Mouse (Mus musculus) adrenal gland, postnatal 25 days (tissue): ENCODE data around the gene Zfp329. TPM values are rescaled to one million over a fixed set of nuclear protein-coding genes. Genes with fewer than 3 reads are reported as not detected.
"Not testable (repeated sequence)": the region's sequence is repeated elsewhere in the genome, so short reads cannot be mapped to it uniquely, and the experiment has no call there.

Source experiments
- DNase-seq: peaks from one replicate; pipeline ENCODE4 v3.0.0; 2021; ENCODE audit warnings: mixed read lengths
- long read RNA-seq: library from polyadenylated mRNA; stranded (forward); transcript quantifications from one replicate; pipeline ENCODE4 v2.0.0, GENCODE M21; 2021
- total RNA-seq: library from RNA; stranded (reverse); gene quantifications from 2 replicates; pipeline ENCODE4 v1.2.3, GENCODE M21; 2021

Zfp329 gene
- 15.1 and 15.2 TPM in 2 replicates for total RNA-seq
- long read RNA-seq, full-length matches to known transcripts, result 1 of 3 reads
- long read RNA-seq, partial matches to known transcripts, result 1 of 3 reads
- long read RNA-seq, other reads (novel, unspliced or antisense), result 1 of 3 reads

DNA sequence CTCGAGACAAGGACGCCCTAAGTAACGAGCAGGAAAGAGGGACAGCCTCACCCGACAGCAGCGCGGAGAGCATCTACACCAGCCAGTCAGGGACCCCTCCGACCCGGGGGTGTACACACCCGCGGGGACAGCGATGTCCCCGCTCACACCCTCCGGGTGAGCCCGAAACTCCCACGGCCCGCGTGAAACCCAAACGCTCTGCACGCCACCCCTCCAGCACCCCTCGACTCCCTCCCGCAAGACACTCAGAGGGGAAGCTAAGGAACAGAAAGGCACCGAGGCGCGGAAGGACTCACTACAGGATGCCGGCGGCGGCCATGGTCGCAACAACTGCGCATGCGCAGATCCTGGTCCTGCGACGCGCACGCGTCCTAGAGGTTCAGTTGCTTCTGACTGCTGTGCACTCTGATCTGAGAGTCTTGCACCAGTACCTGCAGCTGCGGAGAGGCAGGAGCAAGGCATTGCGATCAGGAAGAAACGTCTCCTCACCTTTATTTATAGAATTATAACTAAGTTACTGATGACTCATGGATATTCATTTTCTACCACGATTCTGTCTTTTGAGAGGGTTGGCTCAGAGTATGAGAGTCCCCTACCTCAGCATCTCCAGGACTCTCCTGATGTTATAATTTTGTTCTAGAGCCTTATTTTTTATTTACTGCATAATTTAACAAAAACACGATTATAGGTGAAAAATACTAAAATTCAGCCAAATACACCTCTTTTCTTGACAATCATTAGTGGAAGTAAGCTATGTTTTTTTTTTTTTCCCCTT is at the start of gene Zfp329:
TSS of gene Zfp329 (minus strand) at position 338 of the 775 bp plus-strand sequence.
- peak; percentile 91 for DNase-seq

DNA sequence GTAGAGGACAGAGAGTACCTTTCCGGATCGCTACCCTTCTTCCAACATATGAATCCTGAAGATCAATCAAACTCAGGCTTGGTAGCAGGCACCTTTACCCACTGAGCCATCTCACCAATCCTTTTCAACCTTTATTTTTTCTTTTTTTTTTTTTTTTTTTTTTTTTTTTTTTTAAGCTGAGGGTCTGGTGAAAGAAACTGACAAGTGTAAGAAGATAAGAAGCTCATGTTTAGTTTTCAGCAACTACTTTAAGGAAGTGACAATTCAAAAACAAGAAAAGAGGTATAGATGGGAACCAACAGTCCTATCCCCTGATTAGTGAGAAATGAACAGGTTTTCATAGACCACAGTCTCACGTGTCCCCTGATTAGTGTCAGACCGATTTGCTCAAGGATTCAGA is 17.1 kb upstream of the Zfp329 start:
- DNase-seq, result no peak

DNA sequence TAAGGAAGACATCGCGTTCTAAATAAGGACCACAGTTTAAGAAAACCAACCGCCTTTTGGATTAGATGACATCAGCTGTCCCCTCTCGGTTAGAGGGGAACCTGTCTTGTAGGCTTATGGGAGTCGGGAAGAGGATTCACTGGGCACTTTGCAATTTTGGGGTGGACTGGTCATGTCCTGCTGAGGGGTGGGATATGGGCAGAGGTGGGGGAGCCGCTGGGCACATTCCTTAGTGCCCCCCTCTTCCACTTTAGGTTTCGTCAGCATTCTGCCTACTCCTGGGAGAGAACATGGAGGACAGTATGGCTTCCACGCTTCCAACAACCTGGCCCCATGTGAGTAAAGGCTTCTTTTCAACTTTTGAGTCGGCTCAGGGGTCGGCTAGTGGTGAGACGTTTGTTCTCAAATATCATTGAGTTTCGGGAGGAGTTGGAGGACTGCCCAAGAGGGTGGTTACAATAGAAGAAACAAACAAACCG is 16.6 kb upstream of the Zfp329 start:
- no peak for DNase-seq

DNA sequence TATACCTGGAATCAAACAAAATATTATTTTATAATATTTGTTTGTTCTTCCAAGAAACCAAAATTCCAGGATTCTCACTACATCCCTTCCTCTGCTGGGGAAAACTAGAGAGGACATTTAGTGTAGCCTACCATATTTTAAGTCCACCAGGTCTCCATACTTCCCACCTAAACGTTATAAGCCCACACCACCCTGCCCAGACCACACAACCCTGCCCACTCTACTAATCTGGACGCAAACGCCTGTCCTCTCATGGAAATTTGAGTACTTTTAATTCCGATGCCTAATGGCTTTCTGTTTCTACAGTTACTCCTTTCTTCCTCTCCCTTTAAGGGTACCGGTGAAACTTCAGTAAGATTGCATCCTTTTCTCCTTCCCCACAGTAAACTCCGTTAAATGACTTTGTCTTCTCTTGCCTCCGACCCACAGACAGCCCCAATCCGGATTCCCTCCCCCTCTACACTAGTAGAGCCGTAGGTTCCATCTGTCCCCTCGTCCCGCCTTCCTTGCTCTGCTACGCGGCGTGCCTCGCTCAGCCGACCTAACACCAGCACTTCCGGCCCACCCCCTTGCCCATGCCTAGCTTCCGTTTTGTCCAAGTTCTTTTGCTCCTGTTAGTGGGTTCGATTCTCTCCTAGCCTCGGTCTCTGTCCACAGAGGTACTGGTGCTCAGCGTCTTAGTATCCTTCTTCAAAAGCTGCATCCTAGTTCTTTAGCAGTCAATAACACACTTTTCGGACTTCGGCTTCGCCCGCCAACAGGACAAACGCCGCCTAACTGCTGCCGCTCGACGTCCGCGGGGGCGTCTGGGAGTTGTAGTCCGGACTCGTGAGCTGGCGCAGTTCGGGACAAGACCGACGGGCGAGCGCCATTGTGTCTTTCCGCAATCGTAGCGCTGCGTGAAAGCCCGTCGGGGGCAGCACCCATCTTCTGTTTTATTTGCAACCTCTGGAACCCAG is 15.8 kb upstream of the Zfp329 start, which contains the start of gene Zfp110:
TSS of gene Zfp110 (plus strand) at position 600 of the 959 bp plus-strand sequence.
- DNase-seq, result peak; percentile 89

DNA sequence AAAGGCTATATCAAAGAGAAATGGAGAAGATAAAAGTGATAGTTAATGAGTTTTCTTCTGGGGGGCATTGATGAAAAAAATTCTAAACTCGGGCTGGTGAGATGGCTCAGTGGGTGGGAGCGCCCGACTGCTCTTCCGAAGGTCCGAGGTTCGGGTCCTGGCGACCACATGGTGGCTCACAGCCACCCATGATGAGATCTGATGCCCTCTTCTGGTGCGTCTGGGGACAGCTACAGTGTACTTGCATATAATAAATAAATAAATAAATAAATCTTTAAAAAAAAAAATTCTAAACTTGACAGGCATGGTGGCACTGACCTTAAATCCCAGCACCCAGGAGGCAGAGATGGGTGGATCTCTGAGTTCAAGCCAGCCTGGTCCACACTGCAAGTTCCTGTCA is 3.1 kb downstream of the Zfp329 start:
- DNase-seq, result no peak

DNA sequence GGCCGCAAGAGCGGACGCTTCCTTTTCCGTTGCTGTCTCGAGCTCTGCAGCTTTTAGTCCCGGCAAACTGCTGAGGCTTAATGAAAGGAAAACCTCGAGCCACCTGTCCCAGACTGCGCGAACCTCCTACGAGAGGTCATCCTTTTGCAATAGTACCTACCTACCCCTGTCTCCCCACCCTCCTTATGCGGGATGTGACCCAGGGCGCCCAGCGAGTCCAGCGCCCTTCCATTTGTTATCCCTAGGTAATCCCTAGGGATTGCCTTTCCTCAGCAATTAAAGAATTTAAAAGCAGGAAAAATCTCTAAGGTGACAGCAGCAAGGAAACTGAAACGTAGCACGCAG is 15.0 kb downstream of the Zfp329 start:
- no peak for DNase-seq

DNA sequence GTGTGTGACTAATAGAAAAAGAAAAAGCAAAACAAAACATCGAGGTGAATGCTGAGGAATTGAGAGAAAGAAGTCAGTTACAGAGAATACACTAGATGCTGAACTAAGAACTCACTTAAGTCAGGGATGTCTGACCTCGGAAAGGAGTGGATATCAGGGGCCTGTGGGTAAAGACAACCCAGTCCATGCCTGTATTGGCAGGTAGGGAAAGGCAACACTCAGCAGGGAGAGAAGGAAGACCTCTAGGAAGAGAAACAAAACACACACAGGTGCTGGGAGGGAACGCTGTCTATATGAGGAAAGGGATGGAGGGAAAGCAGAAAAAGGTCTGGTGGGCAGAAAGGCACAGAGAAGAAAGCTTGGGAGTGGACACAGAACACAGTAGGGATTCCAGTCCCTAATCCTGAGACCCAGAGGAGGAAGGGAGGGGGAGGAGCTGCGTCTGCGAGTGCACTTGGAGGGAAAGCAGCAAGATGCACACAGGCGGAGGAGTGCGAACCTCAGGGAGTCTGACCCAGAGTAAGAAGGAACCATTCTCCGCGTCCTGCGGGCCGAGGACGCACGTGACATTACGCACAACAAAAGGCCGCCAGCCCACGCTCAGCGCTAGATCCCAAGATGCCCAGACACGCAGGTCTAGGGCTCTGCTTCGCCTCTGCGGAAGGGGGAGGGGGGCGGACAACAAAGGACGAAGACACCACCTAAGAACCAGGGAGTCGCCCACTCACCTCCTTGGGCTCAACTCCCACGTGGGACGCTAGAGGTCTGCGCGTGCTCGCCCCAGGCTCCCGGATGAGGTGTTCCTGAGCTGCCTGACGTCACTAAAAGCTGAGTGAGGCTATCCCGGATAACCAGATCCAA is 15.6 kb downstream of the Zfp329 start, which contains the start of gene Zscan18:
TSS of gene Zscan18 (minus strand) at position 770 of the 861 bp plus-strand sequence.
- peak; percentile 71 for DNase-seq

DNA sequence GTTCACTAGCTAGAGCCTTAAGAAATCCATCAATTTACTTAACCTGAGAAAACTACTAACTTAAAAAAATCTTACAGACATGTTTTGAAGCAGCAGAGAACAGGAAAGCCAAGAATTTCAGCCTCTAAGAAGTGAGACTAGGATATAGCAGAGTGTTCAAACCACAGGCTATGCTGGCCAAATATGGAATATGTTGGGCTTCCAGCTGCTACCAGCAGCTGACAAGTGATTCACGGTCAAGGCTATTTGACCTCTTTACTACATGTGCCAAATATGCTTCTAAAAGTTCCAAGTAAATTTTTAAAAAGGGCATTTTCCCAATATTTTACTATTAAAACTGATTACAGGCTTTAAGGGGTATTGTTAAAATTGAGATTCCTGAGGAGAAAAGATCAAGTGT is 19.1 kb downstream of the Zfp329 start:
- no peak for DNase-seq

DNA sequence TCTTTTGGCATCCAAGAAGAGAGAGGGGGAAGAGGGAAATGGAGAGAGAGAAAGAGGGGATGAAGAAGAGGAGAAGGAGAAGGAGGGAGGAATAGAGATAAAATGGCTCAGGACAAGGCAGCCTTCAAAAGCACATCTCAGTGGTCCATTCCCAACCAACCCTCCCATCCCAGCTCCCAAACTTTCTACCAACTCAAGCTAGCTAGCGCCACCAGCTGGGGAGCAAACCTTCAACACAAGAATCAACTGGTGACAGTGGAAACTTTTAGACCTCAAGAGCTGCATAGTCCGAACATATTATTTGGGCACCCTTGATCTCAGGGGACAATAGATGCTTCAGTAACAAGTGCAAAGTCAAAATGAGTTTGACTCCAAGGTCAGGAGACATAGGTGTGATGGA is 20.7 kb downstream of the Zfp329 start:
- no peak for DNase-seq

DNA sequence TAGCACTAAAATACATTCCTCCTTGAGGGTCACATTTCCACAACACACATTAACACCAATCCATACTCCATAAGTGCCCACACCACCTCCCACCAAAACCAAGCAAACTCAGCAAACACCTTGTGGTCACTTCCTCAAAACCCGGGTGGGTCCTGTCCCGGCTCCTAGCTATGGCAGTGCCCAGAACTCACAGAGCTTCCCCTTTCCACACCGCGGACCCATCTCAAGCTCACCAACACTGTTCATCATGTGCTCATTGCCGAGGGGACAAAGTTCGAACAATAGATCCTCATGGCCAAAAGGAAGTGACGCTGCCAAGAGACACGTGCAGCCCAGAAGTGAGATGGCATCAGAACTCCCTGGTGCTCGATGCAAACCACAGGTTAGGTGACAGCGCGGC is 26.0 kb downstream of the Zfp329 start:
- DNase-seq, result not testable (repeated sequence)

DNA sequence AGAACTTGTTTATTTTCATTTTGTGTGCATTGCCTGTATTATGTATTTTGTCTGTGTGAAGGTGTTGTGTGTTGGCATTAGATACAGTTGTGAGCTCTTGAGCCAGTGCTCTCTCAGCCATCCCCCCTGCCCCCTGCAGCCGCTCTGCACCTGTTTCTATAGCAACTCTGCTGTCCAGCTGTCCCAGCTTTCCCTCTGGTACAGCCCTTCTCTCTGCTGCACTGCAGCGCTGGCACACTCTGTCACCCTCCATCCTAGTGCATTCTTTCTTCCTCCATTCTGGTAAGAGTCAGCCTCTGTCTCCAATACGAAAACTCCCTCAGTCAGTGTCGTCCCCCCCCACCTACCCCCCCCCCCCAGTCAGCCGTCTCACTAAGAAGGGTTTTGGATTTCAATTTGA is 30.6 kb downstream of the Zfp329 start:
- DNase-seq, result no peak

DNA sequence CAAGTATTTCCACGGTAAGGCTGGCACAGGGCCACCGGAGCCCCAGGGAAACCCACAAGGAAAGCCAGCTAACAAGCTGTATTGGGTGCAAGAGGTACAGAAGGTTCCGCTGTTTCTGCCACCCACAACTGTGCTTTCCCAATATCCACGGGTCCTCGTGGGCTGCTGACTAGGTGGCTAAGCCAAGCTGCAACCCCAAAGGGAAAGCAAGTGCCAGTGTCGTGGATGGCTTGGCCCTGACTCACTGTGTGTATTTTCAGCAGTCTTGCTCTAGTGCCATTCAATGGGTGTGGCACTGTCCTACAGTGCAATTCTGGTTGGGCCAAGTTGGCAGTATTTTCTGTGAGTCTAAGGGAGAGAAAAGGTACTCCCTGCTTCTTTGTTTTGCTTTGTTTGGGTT is 31.3 kb downstream of the Zfp329 start:
- DNase-seq, result peak; percentile 1

DNA sequence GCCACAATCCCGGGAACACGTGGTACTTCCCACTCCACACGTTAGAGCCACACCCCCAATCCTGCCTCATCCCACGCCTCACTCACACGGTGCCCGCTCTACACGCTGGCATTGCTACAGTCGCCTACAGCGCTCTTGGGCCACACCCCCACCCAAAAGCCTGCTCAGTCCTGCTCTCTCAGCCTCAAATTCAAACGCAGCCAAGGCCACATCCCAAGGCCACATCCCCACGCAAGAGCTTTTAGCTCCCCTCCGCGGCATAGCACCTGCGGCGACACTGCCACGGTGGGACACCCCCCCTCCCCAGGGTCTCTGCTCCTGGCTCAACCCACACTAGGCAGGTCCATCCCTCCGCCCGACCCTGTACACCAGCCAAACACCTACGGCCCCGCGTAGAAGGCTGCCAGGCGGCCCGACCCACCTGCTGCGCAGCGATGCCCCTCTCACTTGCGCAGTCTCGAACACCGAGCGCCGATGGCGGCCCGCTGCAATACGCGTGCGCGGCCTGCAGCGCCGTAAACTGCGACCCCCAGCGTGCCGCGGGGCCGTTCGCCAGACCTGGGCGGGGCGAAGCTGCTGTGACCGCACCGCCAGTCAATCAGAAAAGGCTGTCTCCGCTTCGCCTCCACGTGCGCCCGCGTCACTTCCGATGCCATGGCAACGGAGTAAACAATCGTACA is 38.4 kb downstream of the Zfp329 start:
- DNase-seq, result peak; percentile 81

DNA sequence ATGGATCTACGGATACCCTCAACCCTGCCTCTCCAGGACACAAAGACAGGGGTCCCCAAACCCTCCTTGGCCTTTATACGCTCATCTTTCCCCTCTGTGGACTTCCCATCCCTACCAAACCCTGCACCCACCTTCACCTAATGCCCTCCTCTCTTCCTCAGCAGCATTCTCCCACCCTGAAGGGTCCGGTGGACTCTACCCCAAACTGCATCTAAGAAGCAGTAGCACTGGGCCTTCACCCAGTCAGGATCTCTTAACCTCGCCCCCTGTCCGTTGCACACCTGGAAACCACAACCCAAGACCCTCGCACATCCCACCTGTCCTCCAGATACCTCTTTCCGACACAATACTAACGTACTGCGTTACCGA is 38.9 kb downstream of the Zfp329 start:
- no peak for DNase-seq

DNA sequence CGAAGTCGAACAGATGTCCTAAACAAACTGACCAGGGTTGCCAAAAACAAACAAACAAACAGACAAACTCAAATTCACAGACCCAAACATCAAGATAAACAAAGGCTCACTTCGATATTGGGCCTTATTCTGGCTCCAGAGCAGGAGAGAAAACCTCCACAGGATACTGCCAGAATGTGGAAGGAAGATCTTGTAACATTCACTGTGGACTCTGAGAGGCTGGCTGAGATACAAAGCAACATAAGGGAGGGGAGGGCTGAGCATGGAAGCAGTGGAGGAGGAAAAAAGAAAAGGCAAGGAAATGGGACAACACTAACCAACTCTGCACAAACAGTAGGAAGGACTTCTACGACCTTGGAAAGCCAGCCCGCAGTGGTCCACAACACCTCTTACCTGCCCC is 39.5 kb downstream of the Zfp329 start:
- no peak for DNase-seq

DNA sequence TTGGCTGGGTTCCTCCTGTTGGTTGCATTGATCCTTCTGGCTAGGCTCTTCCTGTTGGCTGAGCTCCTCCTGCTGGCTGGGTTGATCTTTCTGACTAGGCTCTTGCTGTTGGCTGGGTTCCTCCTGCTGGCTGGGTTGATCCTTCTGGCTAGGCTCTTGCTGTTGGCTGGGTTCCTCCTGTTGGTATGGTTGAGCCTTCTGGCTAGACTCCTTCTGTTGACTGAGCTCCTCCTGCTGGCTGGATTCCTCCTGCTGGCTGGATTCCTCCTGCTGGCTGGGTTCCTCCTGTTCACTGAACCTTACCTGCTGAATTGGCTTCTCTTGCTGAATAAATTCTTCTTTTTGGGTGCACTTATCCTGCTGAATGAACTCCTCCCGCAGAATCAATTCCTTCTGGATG is 44.1 kb downstream of the Zfp329 start:
- DNase-seq, result peak; percentile 10

DNA sequence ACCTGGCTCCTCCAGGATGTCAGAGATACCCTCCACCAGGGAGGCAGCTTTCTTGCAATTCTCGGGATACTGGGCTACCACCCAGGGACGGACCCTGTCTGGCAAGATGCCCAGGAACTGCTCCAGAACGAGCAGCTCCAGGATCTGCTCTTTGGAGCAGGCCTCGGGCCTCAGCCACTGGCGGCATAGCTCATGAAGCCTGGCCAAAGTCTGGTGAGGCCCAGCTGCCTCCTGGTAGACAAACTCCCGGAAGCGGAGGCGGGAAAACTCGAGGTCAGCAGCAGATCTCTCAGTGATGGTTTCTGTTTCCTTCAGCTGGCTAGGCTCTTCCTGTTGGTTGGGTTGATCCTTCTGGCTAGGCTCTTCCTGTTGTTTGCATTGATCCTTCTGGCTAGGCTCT is 44.5 kb downstream of the Zfp329 start:
- DNase-seq, result no peak
